Mouse (Mus musculus): ENCODE results near the gene Hdgfl3.
A peak's percentile ranks its signal among the peaks of the same experiment; 100 is the strongest.
"Not testable (repeated sequence)": the region's sequence is repeated elsewhere in the genome, so short reads cannot be mapped to it uniquely, and the experiment has no call there.

The Hdgfl3 gene

DNA sequence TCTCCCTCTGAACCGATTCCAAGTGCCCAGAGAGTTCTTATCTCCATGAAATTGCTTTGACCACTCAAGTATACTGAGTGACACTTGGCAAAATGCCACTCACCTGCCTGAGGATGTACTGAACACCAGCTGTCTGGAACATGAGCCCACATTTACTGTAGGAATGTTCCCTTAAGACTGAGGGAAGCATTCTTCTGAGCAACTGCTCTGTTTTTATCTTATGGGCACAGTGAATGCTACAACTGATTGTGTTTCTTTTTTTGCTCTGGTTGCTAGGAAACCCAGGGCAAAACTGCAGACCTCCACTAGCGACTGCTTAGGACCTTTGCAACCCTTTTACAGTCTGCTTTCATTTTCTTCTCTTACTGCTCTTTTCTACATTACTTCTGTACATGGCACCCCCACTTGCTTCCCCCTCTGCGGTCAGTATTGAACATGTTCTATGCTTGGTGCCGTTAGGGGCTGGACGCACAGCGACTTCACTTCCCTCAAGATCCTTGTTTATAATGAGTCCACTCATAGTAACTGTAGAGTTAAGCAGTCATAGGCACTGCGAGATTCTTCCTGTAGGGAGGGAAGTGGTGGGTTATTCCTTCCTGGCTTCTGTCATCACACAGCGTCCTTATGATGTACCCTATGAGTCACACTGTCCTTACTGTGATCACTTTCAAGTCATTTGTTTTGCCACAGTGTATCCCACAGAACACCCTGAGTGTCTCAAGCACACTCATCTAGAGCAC lies 79.5 kb downstream of the Hdgfl3 start:
- DNase-seq (ENCODE audit: low spot score): no peak

GRCm38 (mm10) chr7:81851706-81852105 lies 82.6 kb downstream of the Hdgfl3 start:
- DNase-seq (ENCODE audit: low spot score): no peak

DNA sequence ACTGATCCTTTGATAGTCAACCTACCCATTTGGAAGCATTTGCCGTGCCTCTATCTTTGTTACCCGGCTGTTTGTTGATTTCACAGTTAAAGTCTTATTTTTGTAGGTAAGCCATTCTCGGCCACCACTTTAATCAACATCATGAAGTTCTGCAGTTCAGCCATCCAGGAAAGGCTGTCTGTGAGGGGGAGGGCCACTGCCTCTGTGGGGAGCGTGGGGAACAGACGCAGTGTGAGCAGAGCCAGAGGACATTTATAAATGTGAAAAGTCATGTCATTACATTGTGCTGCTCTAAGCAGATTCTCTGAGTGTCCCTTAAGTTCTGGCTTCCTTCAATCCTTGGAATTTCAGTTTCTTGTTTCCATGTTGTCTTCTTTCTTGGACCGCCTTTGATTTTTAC lies 84.1 kb downstream of the Hdgfl3 start:
- no peak for DNase-seq (ENCODE audit: low spot score)

DNA sequence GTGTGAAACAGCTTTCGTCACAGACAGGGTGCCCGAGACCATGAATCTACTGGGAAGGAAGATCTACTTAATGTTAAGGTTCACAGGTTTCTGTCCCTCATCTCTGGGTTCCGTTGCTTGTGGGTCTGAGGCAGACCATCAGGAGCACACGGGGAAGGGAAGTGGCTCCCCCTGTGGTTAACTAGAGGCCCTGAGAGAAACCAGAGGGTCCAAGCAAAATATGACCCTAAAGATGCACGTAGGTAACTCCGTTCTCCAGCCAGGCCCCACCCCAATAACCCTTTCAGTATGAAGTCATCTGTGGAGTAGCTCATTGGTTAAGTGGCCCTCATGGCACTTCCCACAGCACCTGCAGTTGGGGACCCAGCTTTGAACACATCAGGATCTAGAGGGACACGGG lies 84.6 kb downstream of the Hdgfl3 start:
- DNase-seq (ENCODE audit: low spot score): no peak

DNA sequence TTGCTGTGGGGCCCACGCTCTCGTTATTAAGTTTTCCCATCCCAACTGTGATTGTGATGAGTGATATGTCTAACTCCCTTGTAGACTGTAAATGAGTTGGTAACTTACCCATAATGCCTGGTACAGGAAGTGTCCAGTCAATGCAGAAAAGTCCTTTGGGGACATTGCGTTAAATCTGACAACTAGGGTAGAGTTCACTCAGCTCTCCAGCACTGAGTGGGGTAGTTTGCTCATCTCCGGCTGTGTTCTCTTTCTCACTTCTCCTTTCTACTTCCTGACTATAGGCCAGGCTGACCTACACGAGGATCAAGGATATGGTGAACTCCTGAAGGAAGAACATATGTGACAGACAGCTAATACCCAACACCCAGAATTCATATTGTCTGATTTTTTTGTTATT lies 85.1 kb downstream of the Hdgfl3 start:
- no peak for DNase-seq (ENCODE audit: low spot score)

DNA sequence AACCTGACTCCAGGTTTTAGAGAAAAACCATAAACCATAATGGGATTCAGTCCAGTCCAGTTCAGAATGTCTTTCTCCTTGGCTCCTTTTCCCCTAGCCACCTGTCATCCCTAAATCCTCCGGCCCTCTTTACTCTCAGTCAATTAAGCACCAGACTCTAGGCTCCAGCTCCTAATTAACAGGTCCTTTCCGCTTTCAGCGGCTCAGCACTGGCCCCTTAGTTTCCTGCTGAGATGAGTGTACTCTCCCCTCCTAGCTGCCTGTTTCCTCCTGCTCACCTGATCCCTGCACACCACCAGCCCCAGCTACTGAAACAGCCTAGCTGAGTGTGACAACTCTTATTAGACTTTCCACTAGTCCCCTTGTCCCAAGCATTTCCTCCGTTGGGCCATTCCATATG lies 86.5 kb downstream of the Hdgfl3 start:
- no peak for DNase-seq (ENCODE audit: low spot score)

GRCm38 (mm10) chr7:81847010-81847409 lies 87.3 kb downstream of the Hdgfl3 start:
- no peak for DNase-seq (ENCODE audit: low spot score)

GRCm38 (mm10) chr7:81846008-81846407 lies 88.3 kb downstream of the Hdgfl3 start:
- no peak for DNase-seq (ENCODE audit: low spot score)

- no peak for DNase-seq (ENCODE audit: low spot score)
These were observed 89.0 kb downstream of the Hdgfl3 start for GRCm38 (mm10) chr7:81845313-81845712.

GRCm38 (mm10) chr7:81844801-81845200 lies 89.5 kb downstream of the Hdgfl3 start:
- no peak for DNase-seq (ENCODE audit: low spot score)

DNA sequence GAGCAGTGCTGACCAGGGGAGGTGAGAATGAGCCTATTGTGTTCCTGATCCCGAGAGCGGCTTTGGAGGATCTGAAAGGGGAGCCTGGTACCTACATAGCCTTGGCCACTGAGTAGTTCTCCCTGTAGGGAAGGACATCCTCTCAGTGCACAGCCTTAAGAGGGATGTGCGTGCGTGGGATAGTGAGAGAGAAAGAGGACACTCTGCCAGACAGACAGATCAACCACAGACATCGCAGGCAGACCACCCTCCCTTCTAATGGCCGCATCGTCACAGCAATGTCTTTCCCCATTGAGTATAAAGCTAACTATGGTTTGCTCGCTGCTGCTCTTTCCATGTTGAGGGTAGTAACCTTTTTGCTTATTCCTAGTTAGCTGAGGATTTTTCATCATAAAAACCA lies 90.4 kb downstream of the Hdgfl3 start:
- DNase-seq (ENCODE audit: low spot score): no peak

DNA sequence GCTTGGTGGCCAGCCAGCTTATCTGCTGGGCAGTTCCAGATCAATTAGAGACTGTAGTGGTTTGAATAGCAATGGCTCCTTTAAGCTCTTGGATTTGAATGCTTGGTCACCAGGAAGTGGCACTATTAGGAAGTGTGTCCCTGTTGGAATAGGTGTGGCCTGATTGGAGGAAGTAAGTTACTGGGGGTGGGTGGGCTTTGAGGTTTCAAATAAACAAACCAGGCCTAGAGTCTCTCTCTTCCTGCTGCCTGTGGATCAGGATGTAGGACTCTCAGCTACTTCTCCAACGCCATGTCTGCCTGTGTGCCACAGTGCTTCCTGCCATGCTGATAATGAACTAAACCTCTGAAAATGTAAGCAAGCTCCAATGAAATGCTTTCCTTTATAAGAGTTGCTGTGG lies 91.3 kb downstream of the Hdgfl3 start:
- DNase-seq (ENCODE audit: low spot score): no peak

- DNase-seq (ENCODE audit: low spot score): no peak
These were observed 92.1 kb downstream of the Hdgfl3 start for GRCm38 (mm10) chr7:81842141-81842540.

DNA sequence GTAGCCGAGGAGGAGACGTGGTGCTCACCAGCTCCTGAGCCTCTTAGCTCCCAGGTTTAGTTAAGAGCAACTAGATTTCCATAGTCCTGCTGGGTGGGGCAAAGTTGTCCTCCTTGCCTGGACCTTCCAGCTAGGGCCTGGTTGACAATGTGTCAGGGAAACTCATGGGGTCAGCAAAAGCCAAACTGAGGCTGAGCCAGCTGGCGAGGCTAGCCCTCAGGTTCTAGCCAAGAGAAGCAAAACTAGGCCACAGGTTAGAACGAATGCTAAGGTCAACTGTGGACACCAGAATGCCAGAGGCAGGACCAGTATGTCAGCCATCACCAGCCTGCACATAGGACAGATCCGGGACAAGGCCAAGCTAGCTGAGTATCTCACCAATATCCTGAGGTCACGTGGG lies 92.8 kb downstream of the Hdgfl3 start:
- DNase-seq (ENCODE audit: low spot score): no peak

DNA sequence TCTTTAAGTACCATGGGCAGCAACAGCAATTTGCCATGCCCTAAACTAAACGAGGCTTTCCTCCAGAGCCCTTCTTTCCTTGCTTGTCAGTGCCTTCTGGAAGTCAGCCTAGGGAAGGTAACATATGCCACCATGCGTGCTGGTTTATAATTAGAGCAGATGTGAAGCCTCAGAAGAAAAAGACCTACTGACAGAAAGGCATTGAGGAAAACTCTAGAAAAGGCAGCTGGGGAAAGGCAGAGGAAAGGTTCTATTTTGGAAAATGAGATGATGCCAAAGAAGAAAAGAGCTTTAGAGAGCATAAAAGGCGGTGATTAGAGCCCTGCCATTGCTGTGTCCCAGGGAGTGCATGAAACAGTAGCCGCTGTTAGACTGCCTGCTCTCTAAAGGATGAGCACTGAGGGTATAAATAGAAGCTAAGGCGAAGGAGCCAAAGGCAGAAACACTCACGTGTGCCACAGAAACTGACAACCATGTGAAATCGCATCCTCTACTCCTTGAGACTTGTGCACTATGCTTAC lies 93.6 kb downstream of the Hdgfl3 start:
- peak; percentile 70 for DNase-seq (ENCODE audit: low spot score)

DNA sequence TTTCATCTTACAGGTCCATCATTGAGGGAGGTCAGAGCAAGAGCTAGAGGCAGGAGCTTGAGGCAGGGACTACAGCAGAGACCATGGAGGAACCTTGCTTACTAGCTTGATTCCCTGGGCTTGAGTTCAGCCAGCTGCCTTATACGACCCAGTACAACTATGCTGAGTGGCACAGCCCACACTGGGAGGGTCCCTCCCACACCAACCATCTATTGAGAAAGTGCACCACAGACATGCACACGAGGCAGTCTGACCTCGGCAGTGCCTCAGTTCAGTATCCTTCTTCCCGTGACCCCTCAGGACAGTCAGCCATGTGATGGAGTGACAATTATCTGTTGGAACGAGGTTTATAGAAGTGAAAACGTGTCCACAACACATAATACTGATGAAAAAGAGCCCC lies 94.5 kb downstream of the Hdgfl3 start:
- DNase-seq (ENCODE audit: low spot score): no peak

DNA sequence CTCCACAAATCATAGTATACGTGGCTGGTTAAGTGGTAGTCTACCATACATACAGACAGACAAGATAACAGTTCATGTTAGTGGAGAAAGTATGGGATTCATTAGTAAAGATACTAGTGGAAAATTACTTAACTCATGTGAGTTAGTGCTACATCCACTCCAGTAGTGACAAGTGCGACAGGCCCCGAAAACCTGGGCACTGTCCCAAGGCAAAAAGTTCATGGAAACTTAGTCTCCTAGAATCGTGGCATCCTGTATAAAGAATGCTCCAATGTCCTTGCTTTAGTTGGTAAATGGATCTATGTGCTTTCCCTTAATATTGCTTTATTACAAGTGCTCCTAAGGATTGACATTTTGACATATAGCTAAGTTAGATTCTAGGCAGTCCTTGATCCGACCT lies 96.5 kb downstream of the Hdgfl3 start:
- DNase-seq (ENCODE audit: low spot score): not testable (repeated sequence)

GRCm38 (mm10) chr7:81835430-81835829 lies 98.8 kb downstream of the Hdgfl3 start:
- DNase-seq (ENCODE audit: low spot score): no peak

DNA sequence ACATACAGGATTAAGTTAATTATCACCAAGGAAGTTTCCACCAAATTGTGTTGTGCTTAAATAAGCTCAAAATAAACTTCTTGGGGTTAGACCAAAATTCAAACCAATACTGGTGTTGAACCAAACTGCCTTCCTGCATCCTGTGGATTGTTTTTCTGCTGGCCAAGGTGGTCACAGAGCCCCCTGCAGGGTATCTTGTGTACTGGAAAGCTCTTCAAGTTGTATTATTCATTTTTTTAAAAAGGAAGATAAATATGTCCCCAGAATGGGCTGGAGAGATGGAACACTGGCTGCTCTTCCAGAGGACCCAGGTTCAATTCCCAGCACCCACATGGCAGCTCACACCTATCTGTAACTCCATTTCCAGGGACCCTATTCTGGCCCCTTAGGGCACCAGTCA lies 99.4 kb downstream of the Hdgfl3 start:
- no peak for DNase-seq (ENCODE audit: low spot score)

Data from left cerebral cortex, adult 11 months (tissue).